Mouse (Mus musculus) kidney, adult 2 months (tissue): ENCODE measurements around the gene Zbtb44.

Experiments used
- CTCF ChIP-seq: fragments of 200-500 bp; conservative IDR thresholded peaks from 2 replicates; pipeline ENCODE4 v1.5.1; 2011; ENCODE audit warnings: low read depth, mild to moderate bottlenecking, control low read depth, low read length, moderate library complexity, mixed read lengths; ENCODE audit not compliant: insufficient read depth, insufficient read length
- POLR2A ChIP-seq: fragments of 200-500 bp; IDR thresholded peaks from one replicate; pipeline ENCODE4 v1.6.1; 2011; ENCODE audit warnings: low read depth, low read length, control low read depth

- TF ChIP-seq CTCF, result no peak
- TF ChIP-seq POLR2A, result no peak
These were observed 17.8 kb upstream of the Zbtb44 start for GRCm38 (mm10) chr9:31012674-31013073.
